Mouse (Mus musculus): Measurements from ENCODE around the gene Lrig2. TPM values are rescaled to one million over a fixed set of nuclear protein-coding genes. Genes with fewer than 3 reads are reported as not detected.

Lrig2 gene
- polyA plus RNA-seq, 1 experiment from 2014 or later = 20.2 TPM

DNA sequence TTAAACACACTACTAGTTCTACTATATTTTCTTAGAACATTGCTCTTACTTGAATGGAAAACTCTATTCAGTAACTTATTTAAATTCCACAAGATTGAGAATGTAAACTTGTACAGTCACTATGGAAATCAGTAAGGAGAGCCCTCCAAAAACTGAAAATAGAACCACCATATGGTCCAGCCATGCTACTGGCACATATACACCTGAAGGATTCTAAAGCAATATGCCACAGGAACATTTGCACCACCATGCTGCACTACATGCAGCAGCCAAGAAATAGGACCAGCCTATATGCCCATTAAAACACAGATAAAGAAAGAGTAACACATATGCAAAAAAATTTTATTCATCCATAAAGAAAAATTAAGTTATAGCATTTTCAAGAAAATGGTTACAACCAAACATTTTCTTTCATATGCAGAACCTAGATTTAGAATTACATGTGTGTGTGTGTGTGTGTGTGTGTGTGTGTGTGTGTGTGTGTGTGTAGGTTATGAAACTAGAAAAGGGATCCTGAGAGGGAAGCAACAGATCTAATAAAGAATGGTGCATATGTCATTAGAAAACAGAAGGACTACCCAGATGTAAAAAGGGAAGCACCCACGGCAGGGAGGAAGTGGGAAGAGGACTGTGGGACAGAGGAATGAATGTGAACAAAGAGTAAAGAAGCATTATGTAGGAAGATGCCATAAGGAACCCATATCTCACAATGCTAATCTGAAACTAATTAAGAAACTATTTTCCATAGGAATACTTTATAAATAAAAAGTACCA, 30.6 kb downstream of the Lrig2 start:
- no peak overlapping the region for H3K4me3 ChIP-seq
- H3K4me1 ChIP-seq = no peaks in the 10 kb centered on the region
- DNase-seq (ENCODE audit: low spot score) = no peak
- H3K27ac ChIP-seq = no peak overlapping the region
- H3K36me3 ChIP-seq = peaks cover 50% of the 10 kb centered on the region
- H3K9me3 ChIP-seq (replicated peaks) = no peaks in the 10 kb centered on the region
- WGBS = 85% methylated on average over 1 of the region's 1 CpGs
- no peaks in the 10 kb centered on the region for H3K27me3 ChIP-seq (ENCODE audit: low read depth, poor library complexity, severe bottlenecking)

DNA sequence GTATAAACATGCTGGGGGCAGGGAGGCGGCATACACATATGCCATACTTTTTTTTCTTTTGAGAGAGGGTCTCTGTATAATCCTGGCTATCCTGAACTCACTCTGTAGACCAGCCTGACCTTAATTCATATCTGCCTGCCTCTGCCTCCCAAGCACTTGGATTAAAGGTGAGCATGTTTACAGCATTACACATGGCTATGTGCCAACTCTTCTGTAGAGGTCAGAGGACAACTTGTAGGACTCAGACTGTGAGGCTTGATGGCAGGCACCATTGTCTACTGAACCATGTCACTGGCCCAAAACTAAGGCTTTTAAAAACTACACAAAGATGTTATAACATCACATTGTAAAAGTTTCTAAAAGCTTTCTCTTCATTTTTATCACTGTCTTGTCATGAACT, 33.7 kb downstream of the Lrig2 start:
- H3K27ac ChIP-seq = no peak overlapping the region
- H3K4me1 ChIP-seq = no peaks in the 10 kb centered on the region
- no peak overlapping the region for H3K4me3 ChIP-seq
- peaks cover 50% of the 10 kb centered on the region for H3K36me3 ChIP-seq
- 90% methylated on average over 1 of the region's 1 CpGs for WGBS
- DNase-seq (ENCODE audit: low spot score) = no peak
- H3K9me3 ChIP-seq (replicated peaks) = no peaks in the 10 kb centered on the region
- no peaks in the 10 kb centered on the region for H3K27me3 ChIP-seq (ENCODE audit: low read depth, poor library complexity, severe bottlenecking)

DNA sequence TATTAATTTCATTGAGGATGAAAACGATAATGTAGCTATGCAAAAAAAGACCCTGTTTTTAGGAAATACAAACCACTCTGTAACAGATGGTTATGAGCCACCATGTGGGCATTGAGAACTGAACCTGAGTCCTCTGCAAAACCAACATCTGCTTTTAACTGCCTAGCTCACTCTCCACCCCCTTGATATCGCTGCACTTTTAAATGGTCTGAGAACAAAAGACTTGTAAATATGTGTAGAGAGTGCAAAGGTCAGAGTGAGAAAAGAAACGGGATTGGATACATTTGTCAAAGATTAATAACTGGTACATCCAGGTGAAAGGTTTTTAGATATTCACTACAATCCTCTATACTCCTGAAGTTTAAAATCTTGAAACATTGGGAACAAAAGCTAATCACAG, 42.3 kb downstream of the Lrig2 start:
- H3K4me1 ChIP-seq = 0 out of 2 replicates have a peak, but pooled peaks cover 4% of the 10 kb centered on the region
- H3K36me3 ChIP-seq = peaks cover 43% of the 10 kb centered on the region
- no peaks in the 10 kb centered on the region for H3K9me3 ChIP-seq (replicated peaks)
- H3K27ac ChIP-seq = no peak overlapping the region
- no peak for DNase-seq (ENCODE audit: low spot score)
- no peaks in the 10 kb centered on the region for H3K27me3 ChIP-seq (ENCODE audit: low read depth, poor library complexity, severe bottlenecking)
- 70% methylated on average over 3 of the region's 3 CpGs for WGBS
- no peak overlapping the region for H3K4me3 ChIP-seq

DNA sequence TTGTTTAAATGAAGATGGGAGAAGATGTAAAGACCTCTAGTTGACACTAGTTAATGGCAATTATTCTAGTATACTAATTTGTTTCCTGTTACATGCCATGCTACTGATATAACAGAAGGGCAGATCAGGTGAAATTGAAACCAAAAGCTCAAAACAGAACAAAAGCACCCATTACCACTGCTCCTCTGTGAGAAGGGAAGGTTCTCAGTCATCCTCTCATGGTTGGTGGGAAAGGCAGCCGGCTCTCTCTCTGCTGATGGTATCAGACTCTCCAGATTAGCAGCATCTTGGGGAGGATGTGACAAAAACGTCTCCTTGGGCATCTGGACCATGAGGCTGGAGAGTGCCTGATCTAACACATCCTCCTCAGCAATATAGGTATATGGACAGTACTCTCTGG, 50.5 kb downstream of the Lrig2 start:
- DNase-seq (ENCODE audit: low spot score) = no peak
- Histone ChIP-seq H3K27ac (no peak overlapping the region), H3K27me3 (ENCODE audit: low read depth, poor library complexity, severe bottlenecking) (no peaks in the 10 kb centered on the region), H3K4me3 (no peak overlapping the region), H3K36me3 (peaks cover 98% of the 10 kb centered on the region), H3K9me3 (replicated peaks) (no peaks in the 10 kb centered on the region), H3K4me1 (no peaks in the 10 kb centered on the region)
- 86% methylated on average over 2 of the region's 2 CpGs for WGBS

DNA sequence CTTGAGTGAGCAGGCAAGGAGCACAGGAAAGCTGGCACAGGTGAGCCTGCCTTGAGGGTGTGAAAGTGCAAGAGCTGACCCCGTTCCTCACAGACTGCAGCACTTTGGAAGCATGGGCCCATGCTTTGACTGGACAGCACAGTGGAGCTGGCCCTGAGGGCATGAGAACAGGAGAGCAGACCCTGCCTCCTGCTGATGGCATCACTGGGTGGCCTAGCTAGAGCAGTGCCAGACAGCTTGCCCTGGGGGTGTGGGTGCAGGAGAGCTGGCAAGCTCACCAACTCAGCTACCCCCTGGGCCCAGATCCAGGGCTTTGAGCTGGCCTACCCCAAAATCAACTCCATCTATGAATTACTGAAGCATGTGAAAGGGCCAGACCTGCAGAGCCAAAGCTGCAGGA, 53.1 kb downstream of the Lrig2 start:
- Histone ChIP-seq H3K4me1 (no peaks in the 10 kb centered on the region), H3K27ac (no peak overlapping the region), H3K27me3 (ENCODE audit: low read depth, poor library complexity, severe bottlenecking) (no peaks in the 10 kb centered on the region), H3K36me3 (peaks cover 86% of the 10 kb centered on the region), H3K9me3 (replicated peaks) (no peaks in the 10 kb centered on the region), H3K4me3 (no peak overlapping the region)
- WGBS = 90% methylated on average over 1 of the region's 1 CpGs
- no peak for DNase-seq (ENCODE audit: low spot score)

DNA sequence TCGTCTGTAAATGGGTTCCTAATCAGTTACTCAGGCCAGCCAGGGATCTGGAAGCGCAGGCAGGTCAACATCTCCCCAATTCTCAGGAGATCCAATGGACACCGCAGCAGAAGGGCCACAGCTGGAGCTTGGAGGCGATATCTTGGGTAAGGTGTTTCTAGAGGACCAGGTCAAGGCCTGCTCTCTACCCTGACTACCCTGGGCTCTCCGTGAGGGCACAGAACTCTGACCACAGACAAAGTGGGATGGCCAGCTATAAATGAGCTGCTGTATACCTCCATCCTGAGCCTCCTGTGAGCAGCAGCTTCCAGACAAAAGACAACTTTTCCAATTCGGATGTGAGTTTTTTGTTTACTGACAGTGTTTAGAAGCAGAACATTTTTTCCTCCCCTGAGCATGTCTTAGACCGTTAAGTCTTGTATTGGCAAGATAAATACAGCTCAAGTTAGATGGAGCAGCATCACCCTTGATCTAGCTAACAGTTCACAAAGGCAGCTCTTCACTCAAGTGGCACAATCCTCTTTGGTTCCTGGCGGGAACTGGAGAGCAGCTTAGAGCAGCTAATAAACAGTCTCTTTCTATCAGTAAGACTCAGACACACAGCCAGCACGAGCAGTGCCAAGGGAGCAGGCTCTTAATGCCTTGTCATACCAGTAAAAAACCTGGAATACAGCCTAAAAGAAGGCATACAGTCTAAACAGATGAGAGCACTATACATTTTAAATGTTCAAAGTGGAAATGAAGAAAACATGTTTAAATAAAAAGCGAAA, 56.0 kb downstream of the Lrig2 start:
- 90% methylated on average over 10 of the region's 10 CpGs for WGBS
- Histone ChIP-seq H3K36me3 (peaks cover 61% of the 10 kb centered on the region), H3K27me3 (ENCODE audit: low read depth, poor library complexity, severe bottlenecking) (no peaks in the 10 kb centered on the region), H3K27ac (no peak overlapping the region), H3K9me3 (replicated peaks) (no peaks in the 10 kb centered on the region), H3K4me3 (no peak overlapping the region), H3K4me1 (no peaks in the 10 kb centered on the region)
- DNase-seq (ENCODE audit: low spot score) = no peak

DNA sequence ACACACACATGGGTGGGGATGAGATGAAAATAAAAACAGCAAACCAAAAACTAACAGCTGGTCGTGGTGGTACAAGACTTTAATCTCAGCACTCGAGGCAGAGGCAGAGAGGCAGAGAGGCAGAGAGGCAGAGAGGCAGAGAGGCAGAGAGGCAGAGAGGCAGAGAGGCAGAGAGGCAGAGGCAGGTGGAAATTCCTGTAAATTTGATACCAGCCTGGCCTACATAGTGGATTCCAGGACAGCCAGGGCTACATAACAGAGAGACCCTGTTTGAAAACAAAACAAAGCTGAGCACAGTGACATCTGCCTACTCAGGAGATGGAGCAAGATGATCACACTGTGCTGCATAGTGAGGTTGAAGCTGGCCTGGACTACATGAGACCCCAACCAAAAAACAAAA, 64.5 kb downstream of the Lrig2 start:
- H3K27me3 ChIP-seq (ENCODE audit: low read depth, poor library complexity, severe bottlenecking) = no peaks in the 10 kb centered on the region
- H3K4me3 ChIP-seq = no peak overlapping the region
- H3K36me3 ChIP-seq = no peaks in the 10 kb centered on the region
- DNase-seq (ENCODE audit: low spot score) = no peak
- H3K4me1 ChIP-seq = peaks cover 3% of the 10 kb centered on the region; the same call in 1 of the 2 replicates
- no peak overlapping the region for H3K27ac ChIP-seq
- WGBS = 77% methylated on average over 2 of the region's 2 CpGs
- no peaks in the 10 kb centered on the region for H3K9me3 ChIP-seq (replicated peaks)

DNA sequence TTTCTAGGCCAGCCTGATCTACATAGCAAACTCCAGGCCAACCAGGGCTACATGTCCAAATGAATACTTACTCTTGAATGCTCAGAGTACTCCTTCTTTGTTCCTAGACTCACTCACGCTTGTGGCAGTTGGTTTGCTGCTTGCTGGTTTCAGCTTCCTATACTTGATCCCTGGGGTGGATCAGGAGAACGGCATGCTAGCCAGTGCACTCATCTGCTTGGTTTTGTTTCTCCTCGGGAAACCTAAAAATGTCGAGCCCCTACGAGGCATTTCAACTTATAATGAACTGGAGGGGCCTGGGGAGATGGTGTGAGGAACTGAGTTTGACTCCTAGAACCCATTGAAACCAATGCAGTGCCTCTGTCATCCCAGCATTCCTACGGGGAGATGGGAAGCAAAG, 65.0 kb downstream of the Lrig2 start:
- WGBS = 83% methylated on average over 6 of the region's 6 CpGs

DNA sequence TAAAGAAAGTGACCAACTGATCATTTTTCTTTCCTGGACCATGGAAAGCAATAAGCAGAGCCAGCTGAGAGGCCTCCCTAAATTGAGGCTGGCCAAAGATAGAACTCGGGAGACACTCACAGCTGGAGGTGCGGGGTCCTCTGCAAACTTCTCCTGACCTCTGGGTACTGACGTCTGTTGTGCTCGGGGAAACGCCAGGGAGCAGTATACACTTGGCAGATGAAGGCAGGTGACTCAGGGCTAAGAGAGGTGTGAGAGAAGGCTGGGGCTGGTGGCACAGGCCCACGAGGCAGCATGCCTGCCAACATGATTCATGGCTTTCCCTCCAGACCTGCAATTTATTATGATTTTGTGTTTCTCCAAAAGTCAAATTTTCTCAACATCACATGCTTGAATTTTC, 66.1 kb downstream of the Lrig2 start:
- H3K4me1 ChIP-seq = peaks cover 12% of the 10 kb centered on the region
- DNase-seq (ENCODE audit: low spot score) = no peak
- no peaks in the 10 kb centered on the region for H3K27me3 ChIP-seq (ENCODE audit: low read depth, poor library complexity, severe bottlenecking)

More for the DNA sequence above, 65.0 kb downstream of the Lrig2 start:
- Histone ChIP-seq H3K27ac (no peak overlapping the region), H3K36me3 (no peaks in the 10 kb centered on the region), H3K9me3 (replicated peaks) (no peaks in the 10 kb centered on the region), H3K4me1 (peaks cover 7% of the 10 kb centered on the region), H3K27me3 (ENCODE audit: low read depth, poor library complexity, severe bottlenecking) (no peaks in the 10 kb centered on the region), H3K4me3 (no peak overlapping the region)
- DNase-seq (ENCODE audit: low spot score) = no peak

DNA sequence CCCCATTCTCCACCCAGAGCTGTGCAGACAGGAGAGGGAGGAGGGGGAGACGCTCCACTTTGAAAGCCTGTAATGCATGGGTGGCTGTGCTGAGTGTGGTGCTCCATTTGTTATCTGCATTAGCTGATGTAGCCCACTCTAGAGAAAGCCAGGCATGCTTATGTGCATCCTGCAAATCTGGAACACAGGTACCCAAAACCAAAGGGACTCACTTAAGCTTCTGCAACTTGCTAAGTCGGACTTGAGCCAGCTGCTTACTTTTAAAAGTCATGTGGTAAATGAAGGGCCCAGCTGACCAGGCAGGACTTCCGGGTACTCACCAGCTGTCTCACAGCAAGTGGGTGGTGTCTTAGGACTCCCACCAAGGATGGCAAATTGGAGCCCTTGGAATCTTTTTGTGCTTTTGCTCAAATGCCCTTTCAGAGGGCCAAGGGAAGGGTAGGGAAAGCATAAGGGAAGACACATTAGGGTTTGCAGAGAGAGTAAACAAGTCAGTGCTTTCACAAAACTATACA, 66.7 kb downstream of the Lrig2 start:
- H3K27me3 ChIP-seq (ENCODE audit: low read depth, poor library complexity, severe bottlenecking) = no peaks in the 10 kb centered on the region
- H3K4me3 ChIP-seq = no peak overlapping the region
- DNase-seq (ENCODE audit: low spot score) = no peak
- H3K9me3 ChIP-seq (replicated peaks) = no peaks in the 10 kb centered on the region
- H3K4me1 ChIP-seq = peaks cover 12% of the 10 kb centered on the region
- 72% methylated on average over 3 of the region's 3 CpGs for WGBS
- H3K27ac ChIP-seq = no peak overlapping the region
- no peaks in the 10 kb centered on the region for H3K36me3 ChIP-seq

More for the DNA sequence above, 66.1 kb downstream of the Lrig2 start:
- Histone ChIP-seq H3K9me3 (replicated peaks) (no peaks in the 10 kb centered on the region), H3K36me3 (no peaks in the 10 kb centered on the region), H3K4me3 (no peak overlapping the region), H3K27ac (no peak overlapping the region)
- 56% methylated on average over 6 of the region's 6 CpGs for WGBS

DNA sequence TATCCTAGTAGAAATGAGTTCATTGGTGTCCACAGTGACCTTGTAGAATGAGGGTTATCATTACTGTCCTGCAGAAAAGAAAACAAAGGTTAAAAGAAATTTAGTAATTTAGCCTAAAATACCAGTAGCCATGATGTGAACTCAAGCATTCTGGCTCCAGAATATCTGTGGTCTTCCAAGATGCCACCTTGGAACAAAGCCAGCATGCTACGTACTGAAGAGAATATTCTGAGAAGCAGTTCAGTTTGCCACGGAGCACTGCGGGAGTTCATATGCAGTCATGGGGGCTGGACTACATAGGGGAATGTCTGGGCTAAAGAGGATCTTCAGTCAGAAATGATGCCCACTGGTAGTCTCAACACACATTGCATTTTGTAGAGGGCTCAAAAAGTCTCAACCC, 67.6 kb downstream of the Lrig2 start:
- WGBS = 93% methylated on average over 3 of the region's 3 CpGs
- Histone ChIP-seq H3K27me3 (ENCODE audit: low read depth, poor library complexity, severe bottlenecking) (no peaks in the 10 kb centered on the region), H3K36me3 (no peaks in the 10 kb centered on the region), H3K4me1 (peaks cover 12% of the 10 kb centered on the region), H3K27ac (no peak overlapping the region), H3K4me3 (no peak overlapping the region), H3K9me3 (replicated peaks) (no peaks in the 10 kb centered on the region)
- no peak for DNase-seq (ENCODE audit: low spot score)

DNA sequence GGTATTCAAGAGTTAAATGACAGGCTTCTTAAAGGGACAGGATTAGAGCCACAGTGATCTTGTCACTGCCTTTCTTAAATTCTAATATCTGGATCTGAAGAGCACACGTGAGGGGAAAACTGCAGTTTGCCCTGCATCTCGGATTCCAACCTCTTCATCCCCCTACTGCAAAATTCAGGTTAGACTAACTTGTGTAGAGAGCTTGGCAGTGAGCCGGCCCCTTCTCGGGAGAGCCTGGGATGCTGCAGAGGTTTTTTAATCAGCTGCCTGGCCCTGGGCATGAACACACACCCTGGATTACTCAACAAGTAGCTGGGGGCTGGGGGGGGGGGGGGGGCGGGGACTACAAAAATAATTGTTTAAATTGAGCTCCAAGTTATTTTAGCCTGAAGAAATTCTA, 69.4 kb downstream of the Lrig2 start:
- Histone ChIP-seq H3K9me3 (replicated peaks) (no peaks in the 10 kb centered on the region), H3K36me3 (no peaks in the 10 kb centered on the region), H3K27me3 (ENCODE audit: low read depth, poor library complexity, severe bottlenecking) (no peaks in the 10 kb centered on the region), H3K27ac (peak overlapping the region; percentile 92), H3K4me3 (peak overlapping the region; percentile 41; the same call in 1 of the 2 replicates), H3K4me1 (peaks cover 12% of the 10 kb centered on the region)
- DNase-seq (ENCODE audit: low spot score) = no peak
- WGBS = 41% methylated on average over 5 of the region's 5 CpGs

DNA sequence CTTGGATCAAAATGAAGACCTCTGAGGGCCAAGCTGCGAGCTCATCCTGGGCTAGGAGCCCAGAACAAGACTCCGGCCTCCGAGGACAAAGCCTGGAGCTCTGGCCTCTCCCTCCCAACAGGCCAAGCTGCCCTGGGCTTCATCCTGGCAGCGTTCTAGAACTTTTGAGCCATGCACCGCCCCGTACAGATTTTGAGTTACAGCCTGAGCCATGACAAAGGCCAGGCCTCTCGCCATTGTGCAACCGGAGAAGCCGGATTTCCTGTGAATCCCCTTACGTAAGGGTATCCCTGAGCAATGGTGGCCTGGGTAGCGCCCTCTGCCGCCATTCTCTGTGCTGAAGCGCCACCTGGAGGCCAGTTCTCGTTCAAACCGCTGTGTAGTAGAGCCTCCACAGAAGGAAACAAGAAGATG, 69.8 kb downstream of the Lrig2 start:
- peak overlapping the region; percentile 41 for H3K4me3 ChIP-seq
- H3K27me3 ChIP-seq (ENCODE audit: low read depth, poor library complexity, severe bottlenecking) = no peaks in the 10 kb centered on the region
- 15% methylated on average over 15 of the region's 15 CpGs for WGBS
- peak; percentile 97 for DNase-seq (ENCODE audit: low spot score)
- peaks cover 12% of the 10 kb centered on the region for H3K4me1 ChIP-seq
- no peaks in the 10 kb centered on the region for H3K36me3 ChIP-seq
- H3K9me3 ChIP-seq (replicated peaks) = no peaks in the 10 kb centered on the region
- peak overlapping the region; percentile 92 for H3K27ac ChIP-seq

Measured in limb, embryonic 10.5 days (tissue).